Mouse (Mus musculus) embryonic facial prominence, embryonic 12.5 days (tissue): Measurements from ENCODE around the gene Adam15. TPM values are rescaled to one million over a fixed set of nuclear protein-coding genes. Genes with fewer than 3 reads are reported as not detected.

Experiments
- ATAC-seq: fragments of 200-750 bp; cut with Nextera tagmentation; 2 replicates; pipeline ENCODE4 v1.8.0; 2017; ENCODE audit not compliant: insufficient number of reproducible peaks, insufficient read depth, low FRiP score, low TSS enrichment
- H3K27ac ChIP-seq: fragments of 300-500 bp; sonication (generic); 2 replicates; pipeline ENCODE4 v1.5.1; 2016; ENCODE audit warnings: mild to moderate bottlenecking
- H3K27me3 ChIP-seq: fragments of 300-500 bp; sonication (generic); 2 replicates; pipeline ENCODE4 v1.6.1; 2016; ENCODE audit warnings: mild to moderate bottlenecking, moderate library complexity
- H3K36me3 ChIP-seq: fragments of 300-500 bp; sonication (generic); 2 replicates; pipeline ENCODE4 v1.6.1; 2016; ENCODE audit warnings: mild to moderate bottlenecking
- H3K4me1 ChIP-seq: fragments of 300-500 bp; sonication (generic); 2 replicates; pipeline ENCODE4 v1.6.1; 2016
- H3K4me2 ChIP-seq: fragments of 300-500 bp; sonication (generic); replicated peaks from 2 replicates; pipeline ENCODE4 v1.6.1; 2016; ENCODE audit warnings: mild to moderate bottlenecking, moderate library complexity
- H3K4me3 ChIP-seq: fragments of 300-500 bp; sonication (generic); 2 replicates; pipeline ENCODE4 v1.5.1; 2016; ENCODE audit warnings: mild to moderate bottlenecking
- H3K9ac ChIP-seq: fragments of 300-500 bp; sonication (generic); 2 replicates; pipeline ENCODE4 v1.6.1; 2016; ENCODE audit warnings: mild to moderate bottlenecking, moderate library complexity
- H3K9me3 ChIP-seq: fragments of 300-500 bp; sonication (generic); 2 replicates; pipeline ENCODE4 v1.6.1; 2016; ENCODE audit warnings: mild to moderate bottlenecking, moderate library complexity
- WGBS: fragments of 180-500 bp; shearing (Covaris S2); methylation state at CpG from one replicate; pipeline ENCODE4 v1.1.7; 2016; 5-methylcytosine and 5-hydroxymethylcytosine counted together
- polyA plus RNA-seq: library from polyadenylated mRNA; unstranded; fragments of >200 nt; fragmentation: Nextera tagmentation; extraction: Ambion mirVana; gene quantifications from 2 replicates; pipeline ENCODE4 v1.2.1, GENCODE M21; 2016

Adam15 gene
- polyA plus RNA-seq, 1 experiment from 2014 or later: 45.5 TPM

DNA sequence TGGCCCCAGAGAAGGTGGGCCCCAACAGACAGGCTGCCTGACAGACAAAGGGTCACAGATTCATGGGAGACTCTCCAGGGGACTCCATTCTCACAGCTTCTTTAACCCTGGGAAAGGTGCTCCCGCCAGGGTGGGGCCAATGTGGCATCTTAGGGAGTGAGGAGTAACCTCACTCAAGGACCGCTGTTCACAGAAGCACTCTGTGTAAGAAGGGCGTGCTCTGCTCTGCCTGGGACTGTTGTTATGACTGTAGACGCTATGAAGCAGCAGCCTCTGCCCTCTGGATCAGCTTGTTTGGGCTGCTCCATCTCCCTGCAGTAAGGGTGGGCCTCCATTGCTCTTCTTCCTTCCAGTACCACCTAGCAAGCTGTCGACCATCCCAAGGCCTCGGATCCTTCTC is 45.4 kb downstream of the Adam15 start:
- no peak for ATAC-seq
- no peak overlapping the region for H3K4me3 ChIP-seq

DNA sequence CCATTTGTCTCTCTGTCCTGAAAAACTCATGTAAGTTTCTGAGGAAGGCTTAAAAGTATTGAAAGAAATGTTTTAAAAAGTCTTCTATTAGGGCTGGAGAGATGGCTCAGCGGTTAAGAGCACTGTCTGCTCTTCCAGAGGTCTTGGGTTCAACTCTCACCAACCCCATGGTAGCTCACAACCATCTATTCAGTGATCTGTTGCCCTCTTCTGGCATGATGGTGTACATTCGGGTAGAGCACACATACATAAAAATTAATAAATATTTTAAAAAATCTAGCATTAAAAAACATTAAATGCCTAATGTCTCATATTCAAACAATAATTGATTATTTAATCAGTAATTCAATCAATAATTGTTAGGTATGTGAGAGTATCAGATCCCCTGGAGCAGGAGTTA is 49.3 kb downstream of the Adam15 start:
- 0 out of 2 replicates have a peak, but pooled peaks cover 3% of the 10 kb centered on the region for H3K4me1 ChIP-seq
- 63% methylated on average over 2 of the region's 2 CpGs for WGBS
- H3K27me3 ChIP-seq: no peaks in the 10 kb centered on the region
- no peak for ATAC-seq
- no peak overlapping the region for H3K9ac ChIP-seq
- no peaks in the 10 kb centered on the region for H3K36me3 ChIP-seq
- H3K27ac ChIP-seq: no peak overlapping the region
- H3K4me3 ChIP-seq: no peak overlapping the region
- H3K9me3 ChIP-seq: no peaks in the 10 kb centered on the region
- H3K4me2 ChIP-seq: no peak overlapping the region

More for the DNA sequence above, 45.4 kb downstream of the Adam15 start:
- Histone ChIP-seq H3K36me3 (no peaks in the 10 kb centered on the region), H3K4me1 (0 out of 2 replicates have a peak, but pooled peaks cover 14% of the 10 kb centered on the region), H3K9me3 (no peaks in the 10 kb centered on the region), H3K27me3 (no peaks in the 10 kb centered on the region), H3K27ac (no peak overlapping the region), H3K4me2 (no peak overlapping the region), H3K9ac (no peak overlapping the region)
- WGBS: 69% methylated on average over 6 of the region's 6 CpGs

DNA sequence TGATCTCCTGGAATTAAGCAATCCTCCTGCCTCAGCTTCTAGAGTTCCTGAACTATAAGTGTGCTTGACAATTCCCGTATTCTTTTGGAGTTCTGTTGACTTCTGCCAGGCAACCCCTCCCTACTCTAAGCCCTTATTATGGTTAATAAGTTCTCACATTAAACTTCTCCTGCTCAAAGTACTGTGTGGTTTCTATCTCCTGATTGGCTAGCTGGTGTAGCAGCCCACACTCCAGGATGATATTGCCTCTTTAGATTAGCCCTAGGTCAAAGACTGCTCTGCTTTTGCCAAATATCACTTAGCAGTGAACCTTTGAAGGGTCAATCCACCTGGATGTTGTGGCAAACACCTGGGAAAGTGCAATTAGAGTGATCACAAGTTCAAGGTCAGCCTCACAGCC is 49.7 kb downstream of the Adam15 start:
- H3K9me3 ChIP-seq: no peaks in the 10 kb centered on the region
- WGBS: 55% methylated on average over 1 of the region's 1 CpGs
- ATAC-seq: no peak
- H3K4me3 ChIP-seq: no peak overlapping the region
- no peaks in the 10 kb centered on the region for H3K36me3 ChIP-seq
- H3K9ac ChIP-seq: no peak overlapping the region; the same call in 1 of the 2 replicates
- H3K27ac ChIP-seq: no peak overlapping the region
- H3K27me3 ChIP-seq: no peaks in the 10 kb centered on the region
- H3K4me1 ChIP-seq: no peaks in the 10 kb centered on the region
- H3K4me2 ChIP-seq: peak overlapping the region; percentile 48

DNA sequence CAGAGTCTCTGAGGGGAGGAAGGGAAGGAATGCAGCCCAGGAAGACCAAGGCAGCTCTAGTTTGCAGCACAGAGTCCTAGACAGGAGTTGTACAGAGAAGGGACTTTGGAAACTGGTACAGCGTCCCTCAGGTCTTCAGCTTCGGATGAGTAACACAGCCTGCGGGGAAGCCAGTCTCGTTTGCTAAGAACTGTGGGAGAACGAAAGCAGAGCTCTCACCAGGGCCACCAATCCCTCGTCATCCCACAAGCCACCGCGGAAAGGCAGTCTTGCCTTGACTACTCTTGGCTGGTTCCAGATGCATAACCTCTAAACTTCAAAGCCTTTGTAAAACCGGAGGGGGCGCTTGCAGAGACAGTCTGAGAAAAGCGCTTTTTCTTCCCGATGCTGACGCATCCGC is 50.3 kb downstream of the Adam15 start:
- H3K36me3 ChIP-seq: no peaks in the 10 kb centered on the region
- no peak for ATAC-seq
- no peaks in the 10 kb centered on the region for H3K9me3 ChIP-seq
- H3K27me3 ChIP-seq: no peaks in the 10 kb centered on the region
- peak overlapping the region; percentile 48 for H3K4me2 ChIP-seq
- H3K4me1 ChIP-seq: no peaks in the 10 kb centered on the region
- H3K4me3 ChIP-seq: peak overlapping the region; percentile 14
- H3K9ac ChIP-seq: no peak overlapping the region; the same call in 1 of the 2 replicates
- no peak overlapping the region for H3K27ac ChIP-seq
- 3% methylated on average over 14 of the region's 14 CpGs for WGBS

DNA sequence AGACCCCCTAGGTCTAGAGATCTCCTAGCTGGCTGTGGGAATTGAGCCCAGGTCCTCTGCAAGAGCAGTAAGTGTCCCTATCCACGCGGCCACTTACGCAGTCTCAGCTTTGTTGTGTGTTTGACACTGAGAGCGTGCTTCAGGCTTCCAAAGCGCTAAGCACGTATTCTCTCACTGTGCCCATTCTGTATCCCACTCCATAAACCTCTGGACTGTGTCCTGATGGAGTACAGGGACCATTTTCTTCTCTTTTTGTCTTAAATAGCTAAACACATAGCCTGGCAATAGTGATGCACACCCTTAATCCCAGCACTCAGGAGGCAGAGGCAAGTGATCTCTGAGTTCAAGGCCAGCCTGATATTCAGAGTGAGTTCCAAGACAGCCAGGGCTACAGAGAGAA is 50.9 kb downstream of the Adam15 start:
- Histone ChIP-seq H3K9ac (no peak overlapping the region), H3K36me3 (no peaks in the 10 kb centered on the region), H3K9me3 (no peaks in the 10 kb centered on the region), H3K4me1 (no peaks in the 10 kb centered on the region), H3K4me2 (no peak overlapping the region), H3K27ac (no peak overlapping the region), H3K27me3 (no peaks in the 10 kb centered on the region), H3K4me3 (no peak overlapping the region)
- 78% methylated on average over 6 of the region's 6 CpGs for WGBS
- ATAC-seq: no peak

DNA sequence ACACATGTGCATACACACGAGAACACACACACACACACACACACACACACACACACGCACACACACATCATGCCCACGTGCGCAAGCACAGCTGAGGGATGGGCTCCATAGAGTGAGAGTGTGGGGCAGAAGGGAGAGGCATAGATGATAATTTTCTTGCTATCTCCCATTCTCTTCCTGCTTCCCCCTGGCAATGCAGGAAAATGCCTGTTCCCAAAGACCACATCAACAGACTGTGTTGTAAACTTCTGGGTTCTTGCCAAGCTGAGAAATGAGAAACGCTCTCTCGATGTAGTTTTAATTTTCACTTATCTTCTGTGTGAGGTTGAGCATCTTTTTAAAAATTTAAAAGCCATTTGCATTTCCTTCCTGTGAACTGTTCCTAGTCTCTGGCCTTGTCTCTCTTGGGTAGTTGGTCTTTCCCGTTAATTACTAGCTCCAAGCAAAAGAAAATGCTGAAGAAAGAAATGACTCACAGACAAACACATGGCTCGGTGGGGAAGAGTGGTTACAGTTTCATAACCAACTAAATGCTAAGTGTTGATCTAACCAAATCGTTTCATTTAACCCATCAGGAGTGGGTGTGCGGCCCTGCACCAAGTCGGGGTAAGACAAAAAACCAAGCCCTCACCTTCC is 52.9 kb downstream of the Adam15 start:
- WGBS: 81% methylated on average over 11 of the region's 11 CpGs
- Histone ChIP-seq H3K36me3 (no peaks in the 10 kb centered on the region), H3K27ac (no peak overlapping the region), H3K27me3 (no peaks in the 10 kb centered on the region), H3K4me1 (no peaks in the 10 kb centered on the region), H3K9ac (no peak overlapping the region), H3K4me3 (no peak overlapping the region), H3K4me2 (no peak overlapping the region), H3K9me3 (no peaks in the 10 kb centered on the region)
- ATAC-seq: no peak

DNA sequence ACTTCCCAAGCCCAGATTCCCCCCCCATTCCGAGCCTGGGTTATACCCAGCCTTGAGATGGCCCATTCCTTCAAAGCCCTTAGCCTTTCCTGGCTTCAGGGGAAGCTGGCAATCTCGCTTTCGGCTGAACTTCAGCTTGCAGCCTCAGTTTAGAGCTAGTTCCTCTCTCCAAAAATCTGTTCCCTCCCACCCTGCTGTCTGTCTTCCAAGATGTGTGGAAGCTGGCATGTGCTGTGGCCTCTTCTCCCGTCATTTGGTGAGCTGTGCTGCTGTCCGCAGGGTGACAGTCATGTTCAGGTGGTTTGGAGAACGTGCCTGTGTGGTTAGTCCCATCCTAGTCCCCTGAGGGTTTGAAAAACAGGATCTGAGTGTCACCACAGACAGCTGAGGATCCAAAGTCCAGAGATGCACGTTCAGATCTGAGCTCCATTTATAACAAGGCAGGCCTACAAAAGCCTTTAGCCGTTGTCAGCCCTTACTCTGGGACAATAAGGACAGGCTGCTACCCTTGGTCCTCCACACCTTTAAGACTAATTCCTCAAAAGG is 54.0 kb downstream of the Adam15 start:
- Histone ChIP-seq H3K9me3 (no peaks in the 10 kb centered on the region), H3K9ac (no peak overlapping the region), H3K4me3 (no peak overlapping the region), H3K4me1 (no peaks in the 10 kb centered on the region), H3K36me3 (no peaks in the 10 kb centered on the region), H3K27me3 (no peaks in the 10 kb centered on the region), H3K4me2 (no peak overlapping the region), H3K27ac (no peak overlapping the region)
- 73% methylated on average over 8 of the region's 8 CpGs for WGBS
- ATAC-seq: no peak

DNA sequence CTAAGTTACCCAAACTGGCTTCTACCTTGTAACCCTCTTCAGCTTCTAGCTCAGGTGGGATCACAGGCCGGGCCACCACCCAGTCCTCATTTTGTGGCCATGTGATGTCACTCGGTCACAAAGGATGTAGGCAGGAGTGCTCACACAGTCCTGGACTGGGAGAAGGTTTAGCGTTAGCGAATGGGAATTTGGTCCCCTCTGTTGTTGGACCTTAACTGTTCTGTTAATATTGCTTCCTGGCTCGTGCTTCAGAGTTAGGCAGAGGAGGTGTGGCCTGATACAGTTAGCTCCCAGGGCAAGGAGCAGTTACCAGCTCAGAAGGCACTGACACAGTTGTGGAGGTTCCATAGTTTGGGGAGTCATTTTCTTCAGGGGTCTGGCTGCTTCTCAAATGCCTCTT is 55.6 kb downstream of the Adam15 start:
- H3K9me3 ChIP-seq: no peaks in the 10 kb centered on the region
- H3K4me3 ChIP-seq: no peak overlapping the region
- no peaks in the 10 kb centered on the region for H3K36me3 ChIP-seq
- H3K9ac ChIP-seq: no peak overlapping the region
- no peak overlapping the region for H3K27ac ChIP-seq
- H3K4me1 ChIP-seq: 0 out of 2 replicates have a peak, but pooled peaks cover under 1% of the 10 kb centered on the region
- 78% methylated on average over 5 of the region's 5 CpGs for WGBS
- ATAC-seq: no peak
- H3K27me3 ChIP-seq: no peaks in the 10 kb centered on the region
- H3K4me2 ChIP-seq: no peak overlapping the region

DNA sequence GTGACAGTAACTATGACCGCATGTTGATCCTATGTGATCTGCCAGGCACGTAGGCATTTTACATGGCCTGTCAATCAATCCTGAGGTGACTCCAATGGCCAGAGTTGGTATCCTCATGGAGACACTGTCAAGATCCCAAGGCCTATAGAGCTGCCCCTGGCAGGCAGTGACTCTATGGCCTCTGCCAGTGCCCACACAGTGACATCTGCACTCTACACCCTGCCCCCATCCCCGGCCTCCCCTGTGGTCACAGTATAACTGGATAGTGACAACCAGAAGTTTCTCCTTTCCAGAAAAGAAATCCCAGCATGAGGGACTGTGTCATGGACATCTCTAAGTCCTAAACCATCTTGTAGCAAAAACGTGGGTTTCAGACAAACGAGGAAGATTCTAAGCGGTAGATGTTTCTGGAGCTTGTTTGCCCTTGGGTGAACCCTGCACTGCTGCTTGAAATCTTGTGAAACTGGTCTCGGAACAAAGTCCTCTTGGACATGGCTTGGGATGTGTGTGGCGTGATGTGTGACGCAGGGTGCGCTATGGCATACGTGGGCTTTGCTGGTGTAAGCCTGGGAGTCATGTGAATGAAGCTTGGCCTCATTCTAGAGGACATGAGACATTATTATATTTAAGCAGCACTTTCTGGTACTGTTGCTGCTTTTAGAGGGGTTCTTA is 56.4 kb downstream of the Adam15 start:
- Histone ChIP-seq H3K4me3 (no peak overlapping the region), H3K9ac (no peak overlapping the region), H3K27ac (no peak overlapping the region), H3K4me2 (no peak overlapping the region), H3K9me3 (no peaks in the 10 kb centered on the region), H3K36me3 (no peaks in the 10 kb centered on the region), H3K27me3 (no peaks in the 10 kb centered on the region), H3K4me1 (0 out of 2 replicates have a peak, but pooled peaks cover 6% of the 10 kb centered on the region)
- no peak for ATAC-seq
- 89% methylated on average over 11 of the region's 11 CpGs for WGBS

DNA sequence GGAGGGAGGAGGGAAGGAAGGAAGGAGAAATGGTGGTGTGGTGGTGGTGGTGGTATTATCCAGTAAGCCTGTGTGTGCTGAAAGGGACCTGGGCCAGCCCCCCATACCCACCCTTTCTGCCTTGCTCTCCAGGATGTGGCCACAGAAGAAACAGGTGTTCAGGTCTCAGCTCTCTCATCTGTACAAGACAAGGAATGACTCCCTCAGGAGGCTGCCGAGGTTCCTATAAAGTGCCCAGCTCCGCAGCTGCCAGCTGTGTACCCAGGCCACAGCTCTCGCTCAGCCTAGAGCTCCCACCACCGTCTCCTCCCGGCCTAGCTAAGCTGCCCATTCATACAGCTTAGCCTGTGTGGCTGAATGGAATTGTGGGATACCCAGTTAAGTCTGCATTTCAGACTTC is 57.5 kb downstream of the Adam15 start:
- Histone ChIP-seq H3K36me3 (no peaks in the 10 kb centered on the region), H3K27me3 (no peaks in the 10 kb centered on the region), H3K4me2 (no peak overlapping the region), H3K9me3 (no peaks in the 10 kb centered on the region), H3K27ac (no peak overlapping the region), H3K9ac (no peak overlapping the region), H3K4me1 (peaks cover 10% of the 10 kb centered on the region; the same call in 1 of the 2 replicates), H3K4me3 (no peak overlapping the region)
- 76% methylated on average over 5 of the region's 5 CpGs for WGBS
- ATAC-seq: no peak

DNA sequence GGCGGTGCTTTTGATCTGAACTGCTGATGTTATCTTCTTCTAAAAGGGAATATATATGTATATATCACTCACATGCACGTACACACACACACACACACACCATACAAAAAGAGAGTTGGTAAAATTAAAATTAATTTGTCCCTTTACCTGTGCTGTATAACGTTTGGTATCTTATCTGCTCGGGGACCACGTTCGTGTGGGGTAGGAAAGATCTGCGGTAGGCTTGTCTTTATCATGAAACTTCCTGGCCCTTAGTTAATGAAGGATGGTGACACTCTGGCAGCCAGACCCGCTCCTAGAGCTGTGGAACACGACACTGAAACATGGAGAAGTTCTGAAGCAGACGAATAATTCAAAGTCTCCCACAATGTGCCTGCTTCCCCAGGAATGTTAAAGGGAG is 57.9 kb downstream of the Adam15 start:
- ATAC-seq: no peak
- no peak overlapping the region for H3K27ac ChIP-seq

More for the DNA sequence above, 57.9 kb downstream of the Adam15 start:
- Histone ChIP-seq H3K27me3 (no peaks in the 10 kb centered on the region), H3K36me3 (no peaks in the 10 kb centered on the region), H3K4me1 (peaks cover 14% of the 10 kb centered on the region), H3K4me3 (no peak overlapping the region), H3K4me2 (no peak overlapping the region), H3K9me3 (no peaks in the 10 kb centered on the region), H3K9ac (no peak overlapping the region)
- 67% methylated on average over 10 of the region's 10 CpGs for WGBS
